Mouse (Mus musculus): ENCODE results near the gene Dhrs1. TPM values are rescaled to one million over a fixed set of nuclear protein-coding genes. Genes with fewer than 3 reads are reported as not detected.
"Not testable (repeated sequence)": the region's sequence is repeated elsewhere in the genome, so short reads cannot be mapped to it uniquely, and the experiment has no call there.

Dhrs1 gene
- polyA plus RNA-seq, 1 experiment from 2014 or later, result 90.3 TPM

DNA sequence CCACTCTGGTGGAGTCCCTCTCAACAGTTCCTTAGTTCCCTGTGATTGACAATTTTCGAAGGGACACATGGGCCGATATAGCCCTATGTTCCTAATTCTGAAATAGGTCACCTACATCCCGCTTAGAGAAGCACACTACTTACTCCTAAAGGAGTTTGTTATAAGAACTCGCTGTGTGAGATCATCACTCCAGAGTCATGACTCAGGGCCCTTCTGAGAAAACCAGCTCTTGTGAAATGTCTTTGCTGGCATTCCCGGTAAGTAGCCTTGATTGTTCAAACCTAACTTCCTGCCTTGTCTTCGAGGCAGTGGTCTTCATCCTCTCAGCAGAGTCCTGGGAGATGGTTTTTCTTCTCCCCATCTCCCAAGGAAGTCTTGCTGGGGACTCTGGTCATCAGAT is 23.1 kb upstream of the Dhrs1 start:
- Histone ChIP-seq H3K27me3 (replicated peaks; ENCODE audit: control insufficient read depth, insufficient read depth, low read length) (peaks cover 22% of the 10 kb centered on the region), H3K9ac (ENCODE audit: low read depth, low read length) (no peak overlapping the region), H3K36me3 (ENCODE audit: control insufficient read depth, insufficient read depth, low read length) (no peaks in the 10 kb centered on the region), H3K9me3 (ENCODE audit: control insufficient read depth, low read length) (no peaks in the 10 kb centered on the region), H3K4me1 (ENCODE audit: control insufficient read depth, insufficient read depth, low read depth, low read length) (peaks cover 8% of the 10 kb centered on the region), H3K4me3 (ENCODE audit: low read length) (no peak overlapping the region), H3K4me2 (ENCODE audit: low read length) (no peak overlapping the region), H3K27ac (ENCODE audit: low read depth, low read length) (no peak overlapping the region)
- 89% methylated on average over 6 of the region's 6 CpGs for WGBS
- ATAC-seq, result no peak

DNA sequence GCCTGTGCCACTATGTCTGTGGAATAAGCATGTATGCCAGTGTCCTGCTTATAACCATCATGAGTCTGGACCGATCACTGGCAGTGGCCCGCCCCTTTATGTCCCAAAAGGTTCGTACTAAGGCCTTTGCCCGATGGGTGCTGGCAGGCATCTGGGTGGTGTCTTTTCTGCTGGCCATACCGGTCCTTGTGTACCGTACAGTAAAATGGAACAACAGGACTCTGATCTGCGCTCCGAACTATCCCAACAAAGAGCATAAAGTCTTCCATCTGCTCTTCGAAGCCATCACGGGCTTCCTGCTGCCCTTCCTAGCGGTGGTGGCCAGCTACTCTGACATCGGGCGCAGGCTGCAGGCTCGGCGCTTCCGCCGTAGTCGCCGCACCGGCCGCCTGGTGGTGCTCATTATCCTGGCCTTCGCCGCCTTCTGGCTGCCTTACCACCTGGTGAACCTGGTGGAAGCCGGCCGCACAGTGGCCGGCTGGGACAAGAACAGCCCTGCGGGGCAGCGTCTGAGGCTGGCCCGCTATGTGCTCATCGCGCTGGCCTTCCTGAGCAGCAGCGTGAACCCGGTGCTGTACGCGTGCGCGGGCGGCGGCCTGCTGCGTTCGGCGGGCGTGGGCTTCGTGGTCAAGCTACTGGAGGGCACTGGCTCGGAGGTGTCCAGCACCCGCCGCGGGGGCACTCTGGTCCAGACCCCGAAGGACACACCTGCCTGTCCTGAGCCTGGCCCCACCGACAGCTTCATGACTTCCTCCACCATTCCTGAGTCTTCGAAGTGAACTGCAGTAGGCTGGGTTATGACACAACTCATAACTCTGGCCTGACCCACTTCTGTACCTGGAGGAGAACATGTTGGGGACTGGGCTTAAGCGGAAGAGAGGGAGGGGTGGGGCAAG is 22.3 kb upstream of the Dhrs1 start:
- WGBS, result 11% methylated on average over 52 of the region's 52 CpGs
- ATAC-seq, result peak; percentile 71
- Histone ChIP-seq H3K4me3 (ENCODE audit: low read length) (peak overlapping the region; percentile 46), H3K9me3 (ENCODE audit: control insufficient read depth, low read length) (no peaks in the 10 kb centered on the region), H3K4me2 (ENCODE audit: low read length) (peak overlapping the region; percentile 84), H3K27me3 (replicated peaks; ENCODE audit: control insufficient read depth, insufficient read depth, low read length) (peaks cover 23% of the 10 kb centered on the region), H3K27ac (ENCODE audit: low read depth, low read length) (no peak overlapping the region; the same call in 1 of the 2 replicates), H3K4me1 (ENCODE audit: control insufficient read depth, insufficient read depth, low read depth, low read length) (peaks cover 8% of the 10 kb centered on the region), H3K36me3 (ENCODE audit: control insufficient read depth, insufficient read depth, low read length) (no peaks in the 10 kb centered on the region), H3K9ac (ENCODE audit: low read depth, low read length) (peak overlapping the region; percentile 70)

DNA sequence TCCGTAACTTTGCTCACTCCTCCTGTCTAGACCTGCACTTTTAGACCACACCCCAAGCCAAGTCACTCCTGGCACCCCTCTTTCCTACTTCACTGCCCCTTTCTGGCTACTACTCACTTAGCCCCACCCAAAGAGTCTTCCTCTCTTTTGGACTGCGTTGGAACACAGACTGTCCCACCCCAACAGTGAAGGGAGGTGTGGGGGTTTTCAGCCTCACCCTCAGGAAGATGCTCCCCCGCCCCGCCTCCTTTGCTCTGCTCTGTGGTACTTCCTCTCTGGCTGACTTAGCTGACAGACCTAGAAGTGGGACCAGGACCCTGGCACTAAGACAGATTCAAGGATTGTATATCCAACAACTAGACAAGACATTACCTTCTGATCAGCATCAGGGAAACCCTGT is 20.2 kb upstream of the Dhrs1 start, which contains the start of gene Ltb4r1:
Gene Ltb4r1 (plus strand): TSS at position 267 of the 400 bp plus-strand sequence.
- no peak within 1 kb of the TSS for H3K4me2 ChIP-seq (ENCODE audit: low read length)
- no peaks in the 10 kb centered on the region for H3K9me3 ChIP-seq (ENCODE audit: control insufficient read depth, low read length)
- WGBS, result 76% methylated on average over 4 of the region's 4 CpGs
- no peaks in the 10 kb centered on the region for H3K36me3 ChIP-seq (ENCODE audit: control insufficient read depth, insufficient read depth, low read length)
- ATAC-seq, result no peak
- no peak within 1 kb of the TSS for H3K27ac ChIP-seq (ENCODE audit: low read depth, low read length)
- H3K9ac ChIP-seq (ENCODE audit: low read depth, low read length), result no peak within 1 kb of the TSS
- H3K27me3 ChIP-seq (replicated peaks; ENCODE audit: control insufficient read depth, insufficient read depth, low read length), result peaks cover 31% of the 10 kb centered on the region
- H3K4me1 ChIP-seq (ENCODE audit: control insufficient read depth, insufficient read depth, low read depth, low read length), result peaks cover 14% of the 10 kb centered on the region
- H3K4me3 ChIP-seq (ENCODE audit: low read length), result no peak within 1 kb of the TSS

DNA sequence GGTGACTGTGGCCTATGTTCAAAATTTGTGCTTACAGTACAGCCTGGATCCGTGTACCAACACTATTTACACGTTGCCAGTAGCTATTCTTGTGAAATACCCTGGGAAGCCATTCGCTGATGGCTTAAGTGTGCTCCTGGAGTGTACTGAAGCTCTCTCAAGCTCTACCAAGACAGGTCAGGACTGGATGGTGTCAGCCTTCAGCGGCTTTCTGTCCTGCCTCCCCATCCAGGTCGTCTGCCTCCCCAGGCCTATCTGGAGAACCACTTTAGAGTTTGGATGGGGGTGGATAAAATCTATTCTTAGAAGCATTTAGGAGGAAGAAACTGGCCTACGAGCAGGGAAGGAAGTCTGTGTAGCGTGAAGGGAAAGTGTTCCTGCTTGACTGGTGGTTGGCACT is 17.7 kb upstream of the Dhrs1 start:
- ATAC-seq, result no peak
- H3K4me3 ChIP-seq (ENCODE audit: low read length), result no peak overlapping the region
- H3K27me3 ChIP-seq (replicated peaks; ENCODE audit: control insufficient read depth, insufficient read depth, low read length), result peaks cover 29% of the 10 kb centered on the region
- peaks cover 14% of the 10 kb centered on the region for H3K4me1 ChIP-seq (ENCODE audit: control insufficient read depth, insufficient read depth, low read depth, low read length)
- 53% methylated on average over 7 of the region's 7 CpGs for WGBS
- H3K9me3 ChIP-seq (ENCODE audit: control insufficient read depth, low read length), result no peaks in the 10 kb centered on the region
- no peaks in the 10 kb centered on the region for H3K36me3 ChIP-seq (ENCODE audit: control insufficient read depth, insufficient read depth, low read length)
- peak overlapping the region; percentile 81; the same call in 1 of the 2 replicates for H3K4me2 ChIP-seq (ENCODE audit: low read length)
- H3K27ac ChIP-seq (ENCODE audit: low read depth, low read length), result no peak overlapping the region
- H3K9ac ChIP-seq (ENCODE audit: low read depth, low read length), result no peak overlapping the region

DNA sequence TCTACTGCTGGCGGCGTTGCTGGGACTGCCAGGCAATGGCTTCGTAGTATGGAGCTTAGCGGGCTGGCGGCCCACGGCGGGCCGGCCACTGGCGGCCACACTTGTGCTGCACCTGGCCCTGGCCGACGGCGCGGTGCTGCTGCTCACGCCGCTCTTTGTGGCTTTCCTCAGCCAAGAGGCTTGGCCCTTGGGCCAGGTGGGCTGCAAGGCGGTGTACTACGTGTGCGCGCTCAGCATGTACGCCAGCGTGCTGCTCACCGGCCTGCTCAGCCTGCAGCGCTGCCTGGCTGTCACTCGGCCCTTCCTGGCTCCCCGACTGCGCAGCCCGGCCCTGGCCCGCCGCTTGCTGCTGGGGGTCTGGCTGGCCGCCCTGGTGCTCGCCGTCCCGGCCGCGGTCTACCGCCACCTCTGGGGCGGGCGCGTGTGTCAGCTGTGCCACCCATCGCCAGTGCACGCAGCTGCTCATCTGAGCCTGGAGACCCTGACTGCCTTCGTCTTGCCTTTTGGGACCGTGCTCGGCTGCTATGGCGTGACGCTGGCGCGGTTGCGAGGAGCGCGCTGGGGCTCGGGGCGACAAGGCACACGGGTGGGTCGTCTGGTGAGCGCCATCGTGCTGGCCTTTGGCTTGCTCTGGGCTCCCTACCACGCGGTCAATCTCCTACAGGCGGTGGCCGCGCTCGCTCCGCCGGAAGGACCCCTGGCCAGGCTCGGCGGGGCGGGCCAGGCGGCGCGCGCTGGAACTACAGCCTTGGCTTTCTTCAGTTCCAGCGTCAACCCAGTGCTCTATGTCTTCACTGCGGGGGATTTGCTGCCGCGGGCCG is 16.7 kb upstream of the Dhrs1 start:
- H3K4me2 ChIP-seq (ENCODE audit: low read length), result peak overlapping the region; percentile 81
- H3K4me1 ChIP-seq (ENCODE audit: control insufficient read depth, insufficient read depth, low read depth, low read length), result peaks cover 6% of the 10 kb centered on the region
- WGBS, result 0% methylated on average over 77 of the region's 77 CpGs
- no peaks in the 10 kb centered on the region for H3K9me3 ChIP-seq (ENCODE audit: control insufficient read depth, low read length)
- H3K9ac ChIP-seq (ENCODE audit: low read depth, low read length), result peak overlapping the region; percentile 75
- H3K4me3 ChIP-seq (ENCODE audit: low read length), result peak overlapping the region; percentile 51
- no peaks in the 10 kb centered on the region for H3K36me3 ChIP-seq (ENCODE audit: control insufficient read depth, insufficient read depth, low read length)
- H3K27me3 ChIP-seq (replicated peaks; ENCODE audit: control insufficient read depth, insufficient read depth, low read length), result peaks cover 27% of the 10 kb centered on the region
- ATAC-seq, result peak; percentile 74
- peak overlapping the region; percentile 37 for H3K27ac ChIP-seq (ENCODE audit: low read depth, low read length)

DNA sequence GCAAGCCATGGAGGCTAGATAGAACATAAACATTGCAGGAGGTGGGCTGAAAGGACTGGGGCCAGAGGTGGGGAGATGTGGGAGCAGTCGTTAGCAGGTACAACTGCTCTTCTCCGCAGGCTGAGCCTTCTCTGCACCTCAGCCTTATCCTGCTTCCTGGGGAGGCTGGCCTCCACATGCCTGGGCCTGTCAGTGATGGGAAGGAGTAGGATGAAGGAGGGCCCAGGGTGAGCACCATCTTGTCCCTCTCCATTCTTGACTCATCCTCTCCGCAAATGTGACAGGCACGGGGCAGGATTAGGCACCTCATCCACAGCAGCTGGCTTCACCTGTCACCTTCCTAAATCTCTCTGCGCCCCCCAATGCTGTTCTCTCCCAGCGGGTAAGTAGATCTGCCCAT is 15.7 kb upstream of the Dhrs1 start, which contains the start of gene Ltb4r2:
Gene Ltb4r2 (plus strand): TSS at position 266 of the 400 bp plus-strand sequence.
- 80% methylated on average over 6 of the region's 6 CpGs for WGBS
- no peaks in the 10 kb centered on the region for H3K36me3 ChIP-seq (ENCODE audit: control insufficient read depth, insufficient read depth, low read length)
- peaks cover 20% of the 10 kb centered on the region for H3K27me3 ChIP-seq (replicated peaks; ENCODE audit: control insufficient read depth, insufficient read depth, low read length)
- peak within 1 kb of the TSS; percentile 51 for H3K4me3 ChIP-seq (ENCODE audit: low read length)
- peak within 1 kb of the TSS; percentile 37 for H3K27ac ChIP-seq (ENCODE audit: low read depth, low read length)
- no peak for ATAC-seq
- peaks cover 6% of the 10 kb centered on the region for H3K4me1 ChIP-seq (ENCODE audit: control insufficient read depth, insufficient read depth, low read depth, low read length)
- H3K4me2 ChIP-seq (ENCODE audit: low read length), result peak within 1 kb of the TSS; percentile 81
- no peaks in the 10 kb centered on the region for H3K9me3 ChIP-seq (ENCODE audit: control insufficient read depth, low read length)
- peak within 1 kb of the TSS; percentile 75 for H3K9ac ChIP-seq (ENCODE audit: low read depth, low read length)

DNA sequence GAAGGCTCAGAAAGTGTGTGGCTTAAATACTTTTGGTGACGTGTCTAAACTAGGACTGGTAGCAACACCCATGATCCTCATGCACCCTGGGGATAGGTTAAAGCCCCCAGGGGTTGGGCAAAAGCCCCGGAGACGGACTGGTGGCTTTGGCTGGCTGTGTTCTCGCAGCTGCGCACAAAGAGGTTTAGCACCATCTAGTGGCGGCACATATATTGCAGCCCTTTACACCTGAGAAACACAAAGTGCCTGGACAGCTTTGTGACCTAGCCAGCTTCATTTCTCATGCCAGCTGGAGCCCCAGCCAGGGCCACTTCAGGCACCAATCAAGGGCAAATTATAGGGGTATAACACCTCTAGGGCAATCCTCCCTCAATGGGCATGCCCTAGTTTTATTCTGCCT is 14.7 kb upstream of the Dhrs1 start:
- H3K9ac ChIP-seq (ENCODE audit: low read depth, low read length); H3K4me3 ChIP-seq (ENCODE audit: low read length); H3K9me3 ChIP-seq (ENCODE audit: control insufficient read depth, low read length); H3K27ac ChIP-seq (ENCODE audit: low read depth, low read length); H3K4me1 ChIP-seq (ENCODE audit: control insufficient read depth, insufficient read depth, low read depth, low read length); ATAC-seq; H3K36me3 ChIP-seq (ENCODE audit: control insufficient read depth, insufficient read depth, low read length): not testable (repeated sequence)
- Histone ChIP-seq H3K4me2 (ENCODE audit: low read length) (peak overlapping the region; percentile 36), H3K27me3 (replicated peaks; ENCODE audit: control insufficient read depth, insufficient read depth, low read length) (peaks cover 14% of the 10 kb centered on the region)
- WGBS, result 7% methylated on average over 5 of the region's 6 CpGs

DNA sequence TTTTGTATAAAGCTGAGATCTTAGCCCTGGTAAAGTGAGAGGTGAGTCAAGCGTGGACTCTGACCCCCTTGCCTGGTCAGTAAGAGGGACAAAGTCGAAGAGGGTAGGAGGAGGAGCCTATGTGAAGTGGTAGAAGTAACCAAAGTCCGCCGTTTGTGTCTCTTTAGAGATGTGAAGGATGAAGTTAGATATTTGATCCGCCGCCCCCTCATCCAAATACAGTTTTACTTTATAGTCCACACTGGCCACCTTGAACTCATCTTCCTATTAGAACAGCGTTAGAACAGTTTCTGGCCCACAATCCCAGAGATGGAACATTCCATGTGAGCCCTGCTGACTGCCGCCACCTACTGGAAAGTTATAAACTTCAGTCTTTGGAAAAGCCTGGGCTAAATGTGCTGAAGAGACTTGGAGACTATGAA is 12.9 kb upstream of the Dhrs1 start, which contains the start of gene Cideb:
Gene Cideb (minus strand): TSS at position 96 of the 422 bp plus-strand sequence.
- Histone ChIP-seq H3K4me2 (ENCODE audit: low read length) (peak within 1 kb of the TSS; percentile 33), H3K9ac (ENCODE audit: low read depth, low read length) (no peak within 1 kb of the TSS)
- 19% methylated on average over 8 of the region's 8 CpGs for WGBS

DNA sequence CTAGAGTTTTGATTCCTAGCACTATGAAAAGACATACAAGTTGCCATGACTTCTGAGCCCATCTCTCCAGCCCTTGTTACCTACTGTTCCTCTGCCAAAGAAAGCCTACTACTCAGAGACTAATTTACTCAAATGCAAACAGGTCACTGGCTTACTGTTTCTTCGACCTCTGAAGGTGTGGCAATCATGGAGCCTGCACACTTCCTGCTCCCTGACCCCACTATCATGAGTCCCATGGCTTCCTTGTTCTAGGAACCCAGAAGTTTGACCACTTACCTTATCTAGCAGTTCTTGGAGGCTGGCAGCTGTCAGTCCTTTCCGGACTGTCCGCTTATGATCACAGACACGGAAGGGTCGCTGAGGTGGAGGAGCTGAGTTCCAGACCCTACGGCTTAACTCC is 12.1 kb upstream of the Dhrs1 start:
- WGBS, result 93% methylated on average over 6 of the region's 6 CpGs
- H3K9me3 ChIP-seq (ENCODE audit: control insufficient read depth, low read length), result no peaks in the 10 kb centered on the region

More for the DNA sequence above, 12.9 kb upstream of the Dhrs1 start, which contains the start of gene Cideb:
- H3K27ac ChIP-seq (ENCODE audit: low read depth, low read length), result no peak within 1 kb of the TSS
- no peaks in the 10 kb centered on the region for H3K9me3 ChIP-seq (ENCODE audit: control insufficient read depth, low read length)
- H3K4me1 ChIP-seq (ENCODE audit: control insufficient read depth, insufficient read depth, low read depth, low read length), result peaks cover 6% of the 10 kb centered on the region
- peaks cover 8% of the 10 kb centered on the region for H3K27me3 ChIP-seq (replicated peaks; ENCODE audit: control insufficient read depth, insufficient read depth, low read length)
- ATAC-seq, result no peak
- no peak within 1 kb of the TSS for H3K4me3 ChIP-seq (ENCODE audit: low read length)
- peaks cover 15% of the 10 kb centered on the region for H3K36me3 ChIP-seq (ENCODE audit: control insufficient read depth, insufficient read depth, low read length)

More for the DNA sequence above, 12.1 kb upstream of the Dhrs1 start:
- Histone ChIP-seq H3K27ac (ENCODE audit: low read depth, low read length) (no peak overlapping the region), H3K4me2 (ENCODE audit: low read length) (no peak overlapping the region), H3K4me3 (ENCODE audit: low read length) (no peak overlapping the region), H3K27me3 (replicated peaks; ENCODE audit: control insufficient read depth, insufficient read depth, low read length) (peaks cover 8% of the 10 kb centered on the region), H3K9ac (ENCODE audit: low read depth, low read length) (no peak overlapping the region), H3K36me3 (ENCODE audit: control insufficient read depth, insufficient read depth, low read length) (peaks cover 22% of the 10 kb centered on the region), H3K4me1 (ENCODE audit: control insufficient read depth, insufficient read depth, low read depth, low read length) (peaks cover 4% of the 10 kb centered on the region; the same call in 1 of the 2 replicates)
- ATAC-seq, result no peak
